Mouse (Mus musculus): Measurements from ENCODE around the gene Ctu1. TPM values are rescaled to one million over a fixed set of nuclear protein-coding genes. Genes with fewer than 3 reads are reported as not detected.
"Not testable (repeated sequence)": the region's sequence is repeated elsewhere in the genome, so short reads cannot be mapped to it uniquely, and the experiment has no call there.

The Ctu1 gene
- 1 to 10 TPM; 2.9 to 3.4 (median 3.1) TPM for total RNA-seq (2022)

DNA sequence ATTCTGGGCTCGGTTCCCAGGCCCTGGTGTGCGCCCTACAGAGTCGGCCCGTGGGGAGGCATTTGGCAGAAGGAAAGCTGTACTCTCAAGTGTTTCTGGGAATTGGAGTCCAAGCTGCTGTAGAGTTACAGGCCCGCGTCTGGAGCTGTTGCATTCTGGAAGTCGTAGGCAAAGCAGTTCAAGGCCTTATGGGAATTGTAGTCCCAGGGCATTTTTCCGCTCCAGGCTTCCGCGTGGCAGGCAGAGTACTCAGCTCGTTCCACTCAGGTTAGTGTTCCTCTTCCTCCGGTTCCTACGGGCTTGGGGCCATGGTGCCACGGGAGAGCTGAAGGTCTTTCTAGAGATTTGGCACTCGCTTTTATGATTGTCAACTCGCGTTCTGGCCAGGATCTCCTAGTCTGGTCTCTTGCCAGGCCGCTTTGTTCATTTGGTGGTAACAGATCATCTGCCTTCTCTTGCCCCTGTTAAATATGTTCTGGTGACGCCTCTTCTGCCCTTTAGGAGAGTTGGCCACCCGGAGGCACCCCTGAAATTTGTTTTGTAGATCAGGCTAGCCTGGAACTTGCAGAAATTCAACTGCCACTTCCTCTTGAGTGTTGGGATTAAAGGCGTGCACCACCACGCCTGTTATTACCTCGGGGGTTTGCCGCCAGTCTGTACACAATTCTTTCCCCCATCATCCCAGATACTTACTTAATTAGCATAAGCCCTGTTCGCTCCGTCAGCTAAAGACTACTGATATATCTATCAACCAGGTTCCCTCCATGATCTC lies at the start of gene Ctu1:
Gene Ctu1, plus strand, starts transcription at position 208 of the 772 bp plus-strand sequence.
- peak; percentile 97 for DNase-seq (ENCODE audit: low spot score)

DNA sequence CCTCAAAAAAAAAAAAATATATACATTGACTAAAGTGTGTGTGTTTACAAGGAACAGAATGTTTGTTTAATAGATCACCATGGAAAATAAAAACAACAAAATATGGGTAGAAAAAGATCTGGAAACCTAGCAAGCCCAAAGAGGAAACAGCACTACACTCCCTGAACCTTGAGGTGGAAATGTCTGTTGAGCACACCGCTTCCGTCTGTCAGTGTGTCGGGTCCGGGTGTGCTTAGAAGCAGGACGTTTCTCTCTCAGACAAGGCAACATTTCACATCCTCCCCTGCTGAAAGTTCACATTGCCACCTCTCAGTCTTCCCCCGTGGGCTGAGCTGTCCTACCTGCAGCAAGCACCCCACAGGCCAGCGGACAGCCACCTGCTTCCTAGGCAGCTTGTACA lies 48.9 kb upstream of the Ctu1 start:
- DNase-seq (ENCODE audit: low spot score) = no peak

- no peak for DNase-seq (ENCODE audit: low spot score)
Measured at GRCm38 (mm10) chr7:43623819-43624218, 48.0 kb upstream of the Ctu1 start.

GRCm38 (mm10) chr7:43625065-43625464 lies 46.8 kb upstream of the Ctu1 start:
- DNase-seq (ENCODE audit: low spot score) = no peak

DNA sequence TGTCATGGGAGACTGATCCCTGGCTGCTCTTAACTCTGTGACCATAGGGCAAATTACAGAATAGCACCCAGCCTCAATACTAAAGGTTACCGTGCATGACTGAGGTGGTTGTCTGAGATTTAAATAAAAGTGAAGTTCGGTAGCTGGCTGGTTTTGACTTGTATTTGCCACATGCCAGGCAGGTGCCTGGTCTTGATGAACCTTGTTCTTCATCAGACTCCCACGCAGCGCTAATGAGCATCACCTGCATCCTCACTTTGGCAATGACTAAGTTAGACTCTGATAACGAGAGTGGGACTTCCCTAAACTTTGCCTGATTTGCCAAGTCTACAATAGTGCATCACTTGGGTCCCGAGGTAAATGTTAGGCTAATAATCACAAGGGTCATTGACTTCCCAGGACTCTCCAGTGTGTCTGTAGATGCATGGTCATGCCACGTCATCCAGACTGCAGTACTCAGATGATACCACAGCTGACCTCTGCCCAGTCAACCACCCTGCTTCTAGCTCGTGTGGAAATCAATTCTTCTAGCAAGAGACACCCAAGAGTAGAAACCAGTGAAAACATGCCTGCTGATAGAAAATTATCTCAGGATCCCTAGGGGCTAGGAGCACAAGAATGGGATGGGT lies 45.9 kb upstream of the Ctu1 start:
- no peak for DNase-seq (ENCODE audit: low spot score)

- DNase-seq (ENCODE audit: low spot score) = no peak
Measured at GRCm38 (mm10) chr7:43633940-43634339, 37.9 kb upstream of the Ctu1 start.

- no peak for DNase-seq (ENCODE audit: low spot score)
Measured at GRCm38 (mm10) chr7:43634500-43634899, 37.3 kb upstream of the Ctu1 start, which contains the start of gene Ceacam18. Ceacam18 (plus strand) TSS chr7:43634707.

DNA sequence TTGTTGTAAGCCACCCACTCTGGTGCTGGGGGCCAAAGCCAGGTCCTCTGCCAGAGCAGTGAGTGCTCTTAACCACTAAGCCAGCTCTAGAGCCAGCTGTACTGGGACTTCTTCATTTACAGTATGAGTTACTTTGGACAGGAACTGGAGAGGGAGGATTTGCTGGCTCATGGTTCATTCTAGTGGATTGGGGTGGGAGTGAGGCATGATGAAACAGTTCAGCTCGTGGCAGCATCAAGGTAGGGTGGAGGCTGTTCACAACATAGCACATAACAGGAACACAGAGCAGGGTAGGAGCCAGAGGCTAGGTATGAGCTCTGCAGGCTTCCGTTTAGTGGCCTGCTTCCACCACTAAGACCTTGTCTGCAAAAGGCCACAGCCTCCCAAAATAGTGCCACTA lies 35.6 kb upstream of the Ctu1 start:
- no peak for DNase-seq (ENCODE audit: low spot score)

DNA sequence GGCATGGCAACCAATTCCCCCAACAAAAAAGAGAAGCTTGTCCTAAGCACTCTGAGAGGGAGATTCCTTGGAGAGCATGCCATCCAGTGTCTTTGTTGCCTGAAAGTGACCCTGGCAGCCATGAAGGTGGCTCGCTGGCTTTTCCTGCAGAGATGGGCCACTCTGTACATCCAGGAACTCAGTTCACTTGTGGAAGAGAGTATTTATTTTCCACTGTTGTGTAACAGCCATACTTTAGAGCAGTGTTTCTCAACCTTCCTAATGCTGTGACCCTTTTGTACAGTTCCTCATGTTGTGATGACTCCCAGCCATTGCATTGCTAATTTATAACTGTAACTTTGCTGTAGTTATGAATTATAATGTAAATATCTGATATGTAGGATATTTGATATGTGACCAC lies 34.7 kb upstream of the Ctu1 start:
- no peak for DNase-seq (ENCODE audit: low spot score)

GRCm38 (mm10) chr7:43642587-43642986 lies 29.2 kb upstream of the Ctu1 start:
- DNase-seq (ENCODE audit: low spot score) = no peak

DNA sequence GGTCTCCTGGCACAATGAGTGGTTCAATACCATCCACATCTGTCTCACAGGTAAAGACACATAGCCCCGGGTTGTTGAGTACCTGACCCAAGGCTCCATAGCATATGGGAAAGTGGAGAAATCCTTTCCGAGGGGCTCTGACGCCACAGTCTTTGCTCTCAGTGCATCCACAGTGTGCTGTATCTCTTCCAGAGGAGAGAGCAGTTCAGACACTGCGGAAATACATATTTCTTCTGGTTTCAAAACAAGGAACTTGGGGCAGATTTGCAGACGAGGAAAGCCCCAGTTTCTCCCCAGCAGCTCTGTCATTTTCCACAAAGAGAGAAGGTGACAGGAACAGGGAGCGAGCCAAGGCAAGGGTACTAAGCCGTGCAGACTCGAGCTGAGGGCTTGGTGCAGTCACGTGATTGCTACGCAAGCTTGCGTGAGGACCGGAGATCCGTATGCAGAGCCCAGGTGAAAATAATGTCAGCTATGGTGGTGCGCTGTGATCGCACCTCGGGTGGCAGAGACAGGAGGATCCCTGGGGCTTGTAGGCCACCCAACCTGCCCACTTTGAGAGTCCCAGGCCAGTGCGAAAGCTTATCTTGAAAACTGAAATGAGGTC lies 28.7 kb upstream of the Ctu1 start:
- no peak for DNase-seq (ENCODE audit: low spot score)

- DNase-seq (ENCODE audit: low spot score) = no peak
Measured at GRCm38 (mm10) chr7:43652683-43653082, 19.1 kb upstream of the Ctu1 start.

GRCm38 (mm10) chr7:43654519-43654918 lies 17.3 kb upstream of the Ctu1 start:
- no peak for DNase-seq (ENCODE audit: low spot score)

DNA sequence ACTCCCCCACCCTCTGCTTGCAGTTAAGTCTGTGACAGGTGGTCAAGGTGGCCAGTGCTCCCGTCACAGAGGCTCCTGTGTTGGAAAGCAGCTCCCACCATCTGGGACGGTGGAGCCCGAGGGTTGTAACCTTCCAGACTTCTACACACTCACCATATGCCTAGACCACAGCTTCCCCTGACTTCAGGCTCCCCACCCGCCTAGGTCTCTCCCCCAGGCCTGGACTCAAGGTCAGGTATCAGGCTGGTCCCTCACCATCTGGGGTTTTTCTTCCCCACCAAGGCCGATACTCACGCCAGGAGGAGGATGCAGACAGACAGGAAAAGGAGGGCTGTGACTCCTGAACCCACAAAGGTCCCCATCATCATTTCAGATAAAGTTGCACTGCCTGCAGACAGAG lies 15.6 kb upstream of the Ctu1 start:
- no peak for DNase-seq (ENCODE audit: low spot score)

DNA sequence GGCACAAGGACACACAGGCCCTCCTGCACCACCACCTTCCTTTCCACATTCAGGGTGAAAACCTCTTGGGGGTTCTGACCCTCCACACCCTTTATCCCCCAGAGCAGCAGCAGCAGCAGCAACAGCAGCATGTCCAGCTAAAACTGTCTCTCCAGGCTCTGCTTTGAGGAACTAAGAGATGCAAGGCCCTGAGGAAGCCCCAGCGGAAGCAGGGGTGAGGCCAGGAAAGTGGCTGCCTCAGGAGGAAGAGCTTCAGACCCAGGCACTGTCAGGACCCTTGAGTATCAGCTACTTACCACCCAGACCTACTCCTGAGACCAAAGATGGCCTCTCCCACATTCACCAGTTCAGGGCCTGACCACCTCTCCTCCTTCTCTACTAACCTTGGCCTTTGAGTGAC lies 11.8 kb upstream of the Ctu1 start, which contains the start of gene Siglece:
Gene Siglece, minus strand, starts transcription at position 160 of the 400 bp plus-strand sequence.
- no peak for DNase-seq (ENCODE audit: low spot score)

- DNase-seq (ENCODE audit: low spot score) = no peak
Measured at GRCm38 (mm10) chr7:43662804-43663203, 9.0 kb upstream of the Ctu1 start.

- not testable (repeated sequence) for DNase-seq (ENCODE audit: low spot score)
Measured at GRCm38 (mm10) chr7:43667221-43667620, 4.6 kb upstream of the Ctu1 start.

- DNase-seq (ENCODE audit: low spot score) = no peak
Measured at GRCm38 (mm10) chr7:43668582-43668981, 3.2 kb upstream of the Ctu1 start.

DNA sequence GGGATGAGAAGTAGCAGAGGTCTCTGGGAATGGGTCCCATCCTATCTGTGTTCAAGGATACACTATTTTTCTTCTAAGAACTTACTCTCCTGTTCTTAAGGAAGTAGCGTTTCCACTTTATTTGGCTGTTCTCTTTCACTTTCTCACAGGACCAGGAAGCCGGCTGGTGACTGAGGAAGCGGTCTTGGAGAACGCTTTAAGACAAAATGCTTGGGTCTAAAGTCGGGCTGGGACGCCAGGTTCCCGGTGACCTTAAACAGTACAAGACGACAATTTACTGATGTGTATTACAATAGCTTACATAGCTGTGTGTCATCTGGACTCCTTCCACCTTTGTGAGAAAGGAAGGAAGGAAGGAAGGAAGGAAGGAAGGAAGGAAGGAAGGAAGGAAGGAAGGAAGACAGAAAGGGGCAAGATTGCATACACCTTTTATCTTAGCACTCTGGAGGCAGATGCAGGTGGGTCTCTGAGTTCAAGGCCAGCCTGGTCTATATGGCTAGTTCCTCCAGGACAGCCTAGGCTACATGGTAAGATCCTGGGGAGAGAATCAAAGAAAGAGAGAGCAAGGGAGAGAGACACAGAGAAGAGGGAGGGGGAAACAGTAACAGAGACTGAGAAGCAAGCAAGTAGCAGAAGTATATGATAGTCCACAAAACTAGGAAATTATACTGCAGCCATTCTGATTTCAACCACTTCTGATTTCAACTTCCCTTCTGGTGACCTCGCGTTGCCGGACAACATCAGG lies 580 bp upstream of the Ctu1 start:
- no peak for DNase-seq (ENCODE audit: low spot score)

GRCm38 (mm10) chr7:43672581-43673260 lies 905 bp downstream of the Ctu1 start:
- DNase-seq (ENCODE audit: low spot score) = no peak

DNA sequence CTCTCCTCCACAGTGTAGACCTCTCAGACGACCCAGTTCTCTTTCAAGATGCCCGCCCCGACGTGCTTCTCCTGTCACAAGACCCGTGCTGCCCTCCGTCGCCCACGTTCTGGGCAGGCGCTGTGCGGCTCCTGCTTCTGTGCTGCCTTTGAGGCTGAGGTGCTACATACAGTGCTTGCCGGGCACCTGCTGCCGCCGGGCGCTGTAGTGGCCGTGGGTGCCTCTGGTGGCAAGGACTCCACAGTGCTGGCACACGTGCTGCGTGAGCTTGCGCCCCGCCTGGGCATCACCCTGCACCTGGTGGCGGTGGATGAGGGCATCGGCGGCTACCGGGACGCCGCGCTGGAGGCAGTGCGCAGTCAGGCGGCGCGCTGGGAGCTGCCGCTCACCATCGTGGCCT lies 3.3 kb downstream of the Ctu1 start:
- DNase-seq (ENCODE audit: low spot score) = no peak
